Mouse (Mus musculus): ENCODE measurements around the gene Prm1. TPM values are rescaled to one million over a fixed set of nuclear protein-coding genes. Genes with fewer than 3 reads are reported as not detected.

Prm1 gene
- polyA plus RNA-seq, 1 experiment from 2014 or later = not detected

DNA sequence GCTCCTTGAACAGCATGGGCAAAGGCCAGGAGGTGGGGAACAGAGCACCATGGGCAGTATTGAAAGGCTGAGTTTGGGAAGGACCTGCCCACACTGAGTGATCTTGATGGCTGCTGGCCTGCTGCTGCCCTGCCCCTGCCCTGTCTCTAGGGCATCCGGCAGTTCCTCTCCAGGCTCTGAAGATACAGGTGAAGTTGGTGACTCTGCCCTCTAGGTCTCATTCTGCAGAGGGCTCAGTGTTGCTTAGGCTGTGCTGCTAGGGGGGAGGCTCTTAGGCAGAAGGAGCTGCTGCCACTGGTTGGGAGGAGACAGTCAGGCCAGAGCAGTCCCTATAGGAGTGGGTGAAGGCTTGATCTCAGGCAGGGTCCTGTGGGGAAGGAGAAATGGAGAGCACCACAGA, 32.3 kb upstream of the Prm1 start:
- no peak for DNase-seq
- Histone ChIP-seq H3K27ac (ENCODE audit: low read depth) (peak overlapping the region; percentile 60), H3K4me1 (ENCODE audit: insufficient read depth) (peaks cover 28% of the 10 kb centered on the region), H3K27me3 (ENCODE audit: insufficient read depth, low read length) (no peaks in the 10 kb centered on the region), H3K4me3 (ENCODE audit: low read depth, low read length) (no peak overlapping the region), H3K9me3 (ENCODE audit: low read length) (no peaks in the 10 kb centered on the region), H3K36me3 (replicated peaks; ENCODE audit: insufficient read depth, low read length) (0 out of 2 replicates have a peak, but pooled peaks cover 3% of the 10 kb centered on the region), H3K4me2 (ENCODE audit: low read depth, low read length) (peak overlapping the region; percentile 42), H3K9ac (replicated peaks) (no peak overlapping the region)
- no peak for ATAC-seq
- WGBS (ENCODE audit: insufficient replicate concordance) = 43% methylated on average over 1 of the region's 1 CpGs
- TF ChIP-seq CTCF (IDR thresholded peaks at IDR 0.05; ENCODE audit: low read depth) (no peak), EP300 (IDR thresholded peaks at IDR 0.05; ENCODE audit: low read depth) (no peak)

DNA sequence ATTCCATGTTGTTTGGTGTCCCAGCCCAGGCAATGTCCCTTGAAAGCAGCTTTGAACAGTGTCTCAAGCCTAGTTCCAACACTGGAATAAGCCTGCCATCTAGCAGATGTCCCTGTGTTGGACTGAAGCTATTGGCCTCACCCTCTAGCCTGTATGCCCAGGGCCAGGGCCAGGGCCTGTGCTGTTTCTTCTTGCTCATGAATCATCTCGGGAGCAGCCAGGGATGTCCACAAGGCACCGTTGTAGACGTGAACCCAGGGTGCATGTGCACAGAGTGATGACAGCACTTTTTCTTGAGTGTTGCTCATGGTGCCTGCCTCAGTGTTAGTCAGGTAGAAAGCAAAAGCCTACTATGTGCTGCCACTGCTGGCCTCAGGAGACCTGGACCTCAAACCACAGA, 31.6 kb upstream of the Prm1 start:
- Histone ChIP-seq H3K4me2 (ENCODE audit: low read depth, low read length) (no peak overlapping the region), H3K27me3 (ENCODE audit: insufficient read depth, low read length) (no peaks in the 10 kb centered on the region), H3K9me3 (ENCODE audit: low read length) (no peaks in the 10 kb centered on the region), H3K9ac (replicated peaks) (no peak overlapping the region), H3K4me3 (ENCODE audit: low read depth, low read length) (no peak overlapping the region), H3K4me1 (ENCODE audit: insufficient read depth) (peaks cover 28% of the 10 kb centered on the region), H3K36me3 (replicated peaks; ENCODE audit: insufficient read depth, low read length) (0 out of 2 replicates have a peak, but pooled peaks cover 3% of the 10 kb centered on the region), H3K27ac (ENCODE audit: low read depth) (no peak overlapping the region)
- no peak for TF ChIP-seq EP300 (IDR thresholded peaks at IDR 0.05; ENCODE audit: low read depth)
- TF ChIP-seq CTCF (IDR thresholded peaks at IDR 0.05; ENCODE audit: low read depth) = no peak
- WGBS (ENCODE audit: insufficient replicate concordance) = 78% methylated on average over 3 of the region's 3 CpGs
- DNase-seq = no peak
- no peak for ATAC-seq

DNA sequence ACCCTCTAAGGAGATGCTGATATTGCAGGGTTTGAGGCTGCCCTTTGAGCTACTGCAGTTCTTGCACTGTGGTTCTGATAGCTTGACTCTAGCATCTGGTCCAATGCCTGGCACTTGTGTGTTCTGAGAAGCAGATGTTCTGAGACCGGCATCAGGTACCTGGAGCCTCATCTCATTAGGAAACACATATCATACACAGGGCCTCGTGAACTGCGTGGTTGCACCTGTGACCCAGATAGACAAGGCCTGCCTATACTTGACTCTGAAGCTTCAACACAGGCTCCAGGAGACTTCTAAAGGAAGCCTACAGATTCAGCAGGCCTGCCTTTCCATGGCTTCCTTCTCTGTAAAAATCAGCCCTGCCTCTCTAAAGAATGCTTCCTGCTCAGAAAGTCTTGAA, 30.7 kb upstream of the Prm1 start:
- Histone ChIP-seq H3K4me1 (ENCODE audit: insufficient read depth) (peaks cover 28% of the 10 kb centered on the region), H3K4me3 (ENCODE audit: low read depth, low read length) (no peak overlapping the region), H3K27ac (ENCODE audit: low read depth) (no peak overlapping the region), H3K27me3 (ENCODE audit: insufficient read depth, low read length) (no peaks in the 10 kb centered on the region), H3K9ac (replicated peaks) (no peak overlapping the region), H3K4me2 (ENCODE audit: low read depth, low read length) (no peak overlapping the region), H3K36me3 (replicated peaks; ENCODE audit: insufficient read depth, low read length) (0 out of 2 replicates have a peak, but pooled peaks cover 3% of the 10 kb centered on the region), H3K9me3 (ENCODE audit: low read length) (no peaks in the 10 kb centered on the region)
- DNase-seq (no peak), ATAC-seq (no peak)
- WGBS (ENCODE audit: insufficient replicate concordance) = 86% methylated on average over 3 of the region's 3 CpGs
- TF ChIP-seq CTCF (IDR thresholded peaks at IDR 0.05; ENCODE audit: low read depth) (no peak), EP300 (IDR thresholded peaks at IDR 0.05; ENCODE audit: low read depth) (no peak)

DNA sequence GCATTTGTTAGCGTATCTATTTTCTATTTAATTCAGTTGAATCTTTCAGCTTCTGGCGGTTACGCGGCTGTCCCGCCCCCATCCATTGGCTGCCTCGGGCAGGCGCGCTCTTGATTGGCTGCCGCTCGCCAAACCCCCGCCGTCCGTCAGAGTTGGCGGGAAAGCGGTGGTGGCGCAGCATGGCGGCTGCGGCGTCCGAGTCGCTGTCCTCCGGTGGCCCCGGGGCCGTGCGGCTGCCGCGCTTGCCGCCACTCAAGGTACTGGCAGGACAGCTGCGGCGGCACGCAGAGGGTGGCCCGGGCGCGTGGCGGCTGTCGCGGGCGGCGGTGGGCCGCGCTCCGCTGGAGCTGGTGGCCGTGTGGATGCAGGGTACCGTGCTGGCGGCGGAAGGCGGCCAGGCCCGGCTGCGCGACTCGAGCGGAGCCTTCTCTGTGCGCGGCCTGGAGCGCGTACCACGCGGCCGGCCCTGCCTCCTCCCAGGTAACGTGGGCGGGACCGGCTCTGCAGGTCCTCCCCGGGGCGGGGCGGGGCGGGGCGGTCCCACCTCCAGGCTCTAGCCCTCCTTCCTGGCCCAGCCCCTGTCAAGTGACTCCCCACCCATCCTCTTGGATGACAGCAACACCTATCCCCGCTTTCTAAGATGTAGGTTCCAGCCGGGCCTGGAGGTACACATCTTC, 29.4 kb upstream of the Prm1 start, which contains the start of gene Rmi2:
TSS of gene Rmi2 (plus strand) at position 149 of the 677 bp plus-strand sequence.
- peak within 1 kb of the TSS; percentile 77 for H3K27ac ChIP-seq (ENCODE audit: low read depth)
- WGBS (ENCODE audit: insufficient replicate concordance) = 2% methylated on average over 51 of the region's 69 CpGs
- ATAC-seq = peak; percentile 94
- peak; percentile 90 for DNase-seq
- no peaks in the 10 kb centered on the region for H3K9me3 ChIP-seq (ENCODE audit: low read length)
- peak within 1 kb of the TSS; percentile 70 for H3K4me3 ChIP-seq (ENCODE audit: low read depth, low read length)
- H3K27me3 ChIP-seq (ENCODE audit: insufficient read depth, low read length) = no peaks in the 10 kb centered on the region
- TF ChIP-seq CTCF (IDR thresholded peaks at IDR 0.05; ENCODE audit: low read depth) (no peak), EP300 (IDR thresholded peaks at IDR 0.05; ENCODE audit: low read depth) (no peak)
- peak within 1 kb of the TSS; percentile 98 for H3K4me2 ChIP-seq (ENCODE audit: low read depth, low read length)
- peaks cover 28% of the 10 kb centered on the region for H3K4me1 ChIP-seq (ENCODE audit: insufficient read depth)
- no peaks in the 10 kb centered on the region for H3K36me3 ChIP-seq (replicated peaks; ENCODE audit: insufficient read depth, low read length)
- H3K9ac ChIP-seq (replicated peaks) = peak within 1 kb of the TSS; percentile 77

DNA sequence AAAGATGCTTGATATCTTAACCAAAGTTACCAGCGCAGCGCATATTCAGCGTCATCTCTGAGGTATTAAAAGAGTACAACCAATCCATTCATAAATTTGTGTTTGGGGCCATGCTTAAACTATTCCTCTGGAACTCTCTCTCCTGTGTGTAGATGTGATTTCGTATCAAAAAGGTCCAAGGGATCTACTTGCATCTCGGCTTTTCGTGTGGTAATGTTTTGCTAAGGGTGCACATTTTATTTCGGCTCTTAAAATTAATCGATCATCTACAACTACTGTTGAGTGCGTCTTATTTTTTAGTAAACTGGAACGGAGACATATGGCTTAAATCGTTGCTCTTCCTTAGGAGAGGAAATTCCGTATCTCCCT, 28.9 kb upstream of the Prm1 start:
- Histone ChIP-seq H3K36me3 (replicated peaks; ENCODE audit: insufficient read depth, low read length) (no peaks in the 10 kb centered on the region), H3K4me2 (ENCODE audit: low read depth, low read length) (peak overlapping the region; percentile 98), H3K27me3 (ENCODE audit: insufficient read depth, low read length) (no peaks in the 10 kb centered on the region), H3K9ac (replicated peaks) (peak overlapping the region; percentile 77), H3K9me3 (ENCODE audit: low read length) (no peaks in the 10 kb centered on the region), H3K4me3 (ENCODE audit: low read depth, low read length) (peak overlapping the region; percentile 70), H3K4me1 (ENCODE audit: insufficient read depth) (peaks cover 26% of the 10 kb centered on the region), H3K27ac (ENCODE audit: low read depth) (no peak overlapping the region)
- TF ChIP-seq EP300 (IDR thresholded peaks at IDR 0.05; ENCODE audit: low read depth) (no peak), CTCF (IDR thresholded peaks at IDR 0.05; ENCODE audit: low read depth) (no peak)
- ATAC-seq (no peak), DNase-seq (no peak)
- WGBS (ENCODE audit: insufficient replicate concordance) = 6% methylated on average over 12 of the region's 12 CpGs

DNA sequence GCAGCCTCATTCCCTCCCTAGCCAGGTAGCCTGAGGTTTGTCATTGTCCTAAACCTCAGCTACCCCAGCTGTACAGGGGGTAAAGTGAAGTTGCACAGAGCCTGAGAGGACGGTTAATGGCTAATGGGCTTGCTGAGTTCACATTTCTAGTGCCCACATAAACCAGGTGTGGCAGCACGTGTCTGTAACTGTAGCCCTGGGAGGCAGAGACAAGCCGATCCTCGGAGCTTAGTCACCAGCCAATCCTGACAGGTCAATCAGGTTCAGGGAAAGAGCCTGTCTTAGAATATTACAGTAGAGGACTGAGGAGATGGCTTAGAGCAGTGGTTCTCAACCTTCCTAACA, 22.8 kb upstream of the Prm1 start:
- WGBS (ENCODE audit: insufficient replicate concordance) = 74% methylated on average over 4 of the region's 4 CpGs
- Histone ChIP-seq H3K9me3 (ENCODE audit: low read length) (no peaks in the 10 kb centered on the region), H3K27ac (ENCODE audit: low read depth) (no peak overlapping the region), H3K4me3 (ENCODE audit: low read depth, low read length) (no peak overlapping the region), H3K4me2 (ENCODE audit: low read depth, low read length) (no peak overlapping the region), H3K4me1 (ENCODE audit: insufficient read depth) (no peaks in the 10 kb centered on the region), H3K27me3 (ENCODE audit: insufficient read depth, low read length) (no peaks in the 10 kb centered on the region), H3K9ac (replicated peaks) (no peak overlapping the region), H3K36me3 (replicated peaks; ENCODE audit: insufficient read depth, low read length) (no peaks in the 10 kb centered on the region)
- ATAC-seq = no peak
- no peak for TF ChIP-seq CTCF (IDR thresholded peaks at IDR 0.05; ENCODE audit: low read depth)
- TF ChIP-seq EP300 (IDR thresholded peaks at IDR 0.05; ENCODE audit: low read depth) = no peak
- DNase-seq = no peak

All from liver, postnatal 0 days (tissue).